Mouse (Mus musculus) testis, adult 2 months (tissue): Measurements from ENCODE around the gene Olfr110. TPM values are rescaled to one million over a fixed set of nuclear protein-coding genes. Genes with fewer than 3 reads are reported as not detected.
"Not testable (repeated sequence)": the region's sequence is repeated elsewhere in the genome, so short reads cannot be mapped to it uniquely, and the experiment has no call there.

Experiments
- H3K27ac ChIP-seq: fragments of 200-500 bp; 2 replicates; pipeline ENCODE4 v1.5.1; 2012; ENCODE audit warnings: low read depth, low read length; ENCODE audit not compliant: control insufficient read depth, insufficient read depth
- H3K27me3 ChIP-seq: fragments of 200-500 bp; 2 replicates; pipeline ENCODE4 v1.6.1; 2012; ENCODE audit warnings: mild to moderate bottlenecking, low read length, moderate library complexity; ENCODE audit not compliant: control insufficient read depth, insufficient read depth
- H3K36me3 ChIP-seq: fragments of 200-500 bp; 2 replicates; pipeline ENCODE4 v1.6.1; 2012; ENCODE audit warnings: mild to moderate bottlenecking, low read length; ENCODE audit not compliant: control insufficient read depth, insufficient read depth
- H3K4me1 ChIP-seq: fragments of 200-500 bp; 2 replicates; pipeline ENCODE4 v1.6.1; 2012; ENCODE audit warnings: low read length; ENCODE audit not compliant: control insufficient read depth, insufficient read depth
- H3K4me3 ChIP-seq: fragments of 200-500 bp; 2 replicates; pipeline ENCODE4 v1.5.1; 2012; ENCODE audit warnings: low read depth, mild to moderate bottlenecking, low read length, moderate library complexity, mixed read lengths; ENCODE audit not compliant: control insufficient read depth
- CTCF ChIP-seq: fragments of 200-500 bp; IDR thresholded peaks from 2 replicates; pipeline ENCODE4 v1.5.1; 2012; ENCODE audit warnings: low read depth, mild to moderate bottlenecking, inconsistent platforms, low read length, moderate library complexity; ENCODE audit not compliant: control insufficient read depth, insufficient read depth, insufficient replicate concordance
- POLR2A ChIP-seq: fragments of 200-500 bp; IDR thresholded peaks from 2 replicates; pipeline ENCODE4 v1.6.1; 2012; ENCODE audit warnings: low read depth, mild to moderate bottlenecking, inconsistent platforms, low read length, moderate library complexity; ENCODE audit not compliant: control insufficient read depth
- polyA plus RNA-seq: library from polyadenylated mRNA; depleted of rRNA; stranded (reverse); fragments of >200 nt; gene quantifications from 2 replicates; pipeline ENCODE4 v1.2.3, GENCODE M21; 2012; rRNA removed

Olfr110 gene
- not detected in 2 replicates for polyA plus RNA-seq

DNA sequence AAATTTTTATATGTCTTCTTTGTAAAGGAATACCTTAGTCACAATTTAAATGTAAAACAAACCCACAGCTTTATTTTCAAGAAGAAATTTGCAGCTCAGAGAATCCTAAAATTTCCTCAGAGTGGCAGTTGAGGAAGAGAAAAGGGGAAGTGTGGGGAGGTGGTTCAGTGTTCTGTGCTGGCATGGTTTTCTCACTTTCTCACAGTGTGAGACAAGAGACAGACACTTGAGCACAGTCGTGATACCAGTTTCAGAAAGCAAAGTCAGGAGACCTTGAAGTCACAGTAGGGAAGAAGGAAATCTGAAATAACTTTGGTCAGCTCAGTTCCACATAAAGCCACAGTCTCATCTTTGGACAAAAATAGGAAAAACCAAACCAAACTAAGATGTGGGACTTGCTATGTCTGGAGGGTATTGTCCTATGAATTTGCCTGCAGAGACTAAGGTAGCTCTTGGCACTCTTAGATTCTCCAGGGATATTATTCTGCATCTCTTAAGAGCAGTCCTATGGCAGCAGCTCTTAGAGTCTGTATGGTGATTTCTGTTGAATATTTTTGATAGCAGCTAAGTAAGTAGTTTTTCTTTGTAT, at the start of gene Olfr110:
Olfr110 (plus strand) TSS at position 539 of the 589 bp plus-strand sequence.
- Histone ChIP-seq H3K27me3 (no peaks in the 10 kb centered on the region), H3K27ac (no peak within 1 kb of the TSS), H3K36me3 (no peaks in the 10 kb centered on the region), H3K4me3 (no peak within 1 kb of the TSS), H3K4me1 (no peaks in the 10 kb centered on the region)
- TF ChIP-seq POLR2A (no peak), CTCF (no peak)

- TF ChIP-seq CTCF (no peak), POLR2A (no peak)
- Histone ChIP-seq H3K27ac (no peak within 1 kb of the TSS), H3K27me3 (no peaks in the 10 kb centered on the region), H3K36me3 (no peaks in the 10 kb centered on the region), H3K4me3 (no peak within 1 kb of the TSS), H3K4me1 (no peaks in the 10 kb centered on the region)
Observed at GRCm38 (mm10) chr17:37445180-37445579, 47.1 kb upstream of the Olfr110 start, which contains the start of gene Olfr108. Gene Olfr108 (plus strand): TSS chr17:37445480.

DNA sequence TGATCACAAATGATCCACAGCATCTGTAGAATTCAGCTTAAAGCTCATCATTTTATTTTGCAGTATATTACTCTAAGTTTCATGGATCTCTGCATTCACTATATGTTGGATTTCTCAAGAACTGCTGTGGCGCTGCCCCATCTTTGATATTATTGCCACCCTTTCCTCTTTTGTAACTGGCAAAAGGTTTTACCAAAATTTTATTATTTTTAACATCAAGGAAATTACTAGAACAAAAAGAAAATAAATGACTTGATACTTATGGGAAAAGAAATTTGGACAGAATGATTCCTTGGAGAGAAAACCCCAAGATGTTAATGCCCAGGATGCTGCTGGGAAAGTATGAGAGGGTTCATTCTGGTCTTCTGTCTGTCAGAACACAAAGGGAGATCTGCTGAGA, 33.7 kb upstream of the Olfr110 start, which contains the start of gene Olfr109:
Olfr109 (plus strand) TSS at position 301 of the 400 bp plus-strand sequence.
- TF ChIP-seq CTCF = no peak
- no peak for TF ChIP-seq POLR2A
- H3K27ac ChIP-seq = no peak within 1 kb of the TSS
- H3K4me1 ChIP-seq = no peaks in the 10 kb centered on the region
- H3K4me3 ChIP-seq = no peak within 1 kb of the TSS
- H3K27me3 ChIP-seq = no peaks in the 10 kb centered on the region
- H3K36me3 ChIP-seq = no peaks in the 10 kb centered on the region

DNA sequence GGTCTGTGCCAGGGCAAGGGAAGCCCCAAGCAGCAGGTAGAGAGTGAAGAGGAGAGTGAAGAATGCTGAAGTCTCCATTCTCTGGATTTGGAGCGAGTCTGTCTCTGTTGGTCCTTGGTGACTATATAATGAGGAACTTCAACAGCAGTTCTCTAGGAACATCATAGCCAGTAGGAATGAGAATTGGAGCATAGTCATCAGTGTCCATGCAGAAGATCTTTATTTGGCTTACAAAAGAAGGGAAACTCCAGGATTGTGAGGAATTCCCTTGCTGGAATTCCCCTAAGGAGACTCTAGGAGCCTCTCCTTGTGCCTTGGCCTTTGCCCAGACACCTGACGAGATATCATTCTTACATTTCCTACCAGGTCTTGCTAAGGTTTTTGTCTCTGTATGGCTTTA, 8.8 kb upstream of the Olfr110 start, which contains the start of gene H2-M2:
H2-M2 (minus strand) TSS at position 101 of the 400 bp plus-strand sequence.
- no peaks in the 10 kb centered on the region for H3K4me1 ChIP-seq
- H3K36me3 ChIP-seq = no peaks in the 10 kb centered on the region
- no peaks in the 10 kb centered on the region for H3K27me3 ChIP-seq
- TF ChIP-seq CTCF = no peak
- TF ChIP-seq POLR2A = no peak
- no peak within 1 kb of the TSS for H3K4me3 ChIP-seq
- no peak within 1 kb of the TSS for H3K27ac ChIP-seq

DNA sequence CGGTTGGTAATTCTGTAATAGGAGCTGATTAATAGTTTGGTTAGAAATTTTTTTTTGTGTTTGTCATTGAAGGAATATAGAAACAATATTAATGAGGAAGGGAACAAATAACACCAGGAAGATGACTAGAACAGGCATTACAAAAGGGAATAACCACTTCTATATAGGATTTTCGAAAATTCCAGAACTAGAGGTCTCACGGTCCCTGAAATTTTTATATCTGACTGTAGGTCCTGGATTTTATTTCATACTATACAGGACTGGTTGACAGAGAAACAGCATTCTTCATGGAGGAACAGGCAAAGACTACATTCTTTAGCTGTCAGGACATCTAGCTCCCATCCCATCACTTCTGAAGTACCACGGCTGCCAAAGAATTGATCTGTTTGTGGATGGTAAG, 15.5 kb downstream of the Olfr110 start, which contains the start of gene Olfr111:
Olfr111 (plus strand) TSS at position 301 of the 400 bp plus-strand sequence.
- no peak for TF ChIP-seq POLR2A
- no peaks in the 10 kb centered on the region for H3K27me3 ChIP-seq
- no peak within 1 kb of the TSS for H3K27ac ChIP-seq
- no peak within 1 kb of the TSS for H3K4me3 ChIP-seq
- H3K4me1 ChIP-seq = no peaks in the 10 kb centered on the region
- no peaks in the 10 kb centered on the region for H3K36me3 ChIP-seq

DNA sequence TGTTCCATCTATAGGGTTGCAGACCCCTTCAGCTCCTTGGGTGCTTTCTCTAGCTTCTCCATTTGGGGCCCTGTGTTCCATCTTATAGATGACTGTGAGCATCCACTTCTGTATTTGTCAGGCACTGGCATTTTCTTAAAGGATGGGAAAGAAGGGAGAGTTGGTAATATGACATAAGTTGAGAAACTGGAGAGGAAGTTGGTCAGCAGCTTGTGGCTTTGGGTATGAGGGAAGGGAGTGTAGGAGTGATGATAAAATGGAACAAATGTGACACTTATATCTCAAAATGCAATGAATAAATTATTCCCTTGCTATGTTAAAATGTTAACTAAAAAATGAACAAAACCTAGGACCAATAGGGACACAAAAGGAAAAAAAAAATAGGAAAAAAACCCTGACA, 32.3 kb downstream of the Olfr110 start:
- H3K27me3 ChIP-seq, H3K36me3 ChIP-seq, H3K27ac ChIP-seq, H3K4me1 ChIP-seq, H3K4me3 ChIP-seq: not testable (repeated sequence)

DNA sequence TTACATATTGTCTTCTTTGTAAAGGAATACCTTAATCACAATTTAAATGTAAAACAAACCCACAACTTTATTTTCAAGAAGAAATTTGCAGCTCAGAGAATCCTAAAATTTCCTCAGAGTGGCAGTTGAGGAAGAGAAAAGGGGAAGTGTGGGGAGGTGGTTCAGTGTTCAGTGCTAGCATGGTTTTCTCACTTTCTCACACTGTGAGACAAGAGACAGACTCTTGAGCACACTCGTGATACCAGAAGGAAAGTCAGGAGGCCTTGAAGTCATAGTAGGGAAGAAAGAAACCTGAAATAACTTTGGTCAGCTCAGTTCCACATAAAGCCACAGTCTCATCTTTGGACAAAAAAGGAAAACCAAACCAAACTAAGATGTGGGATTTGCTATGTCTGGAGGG, 33.2 kb downstream of the Olfr110 start:
- not testable (repeated sequence) for H3K27me3 ChIP-seq, H3K4me3 ChIP-seq, H3K36me3 ChIP-seq, H3K4me1 ChIP-seq, H3K27ac ChIP-seq

- Histone ChIP-seq H3K36me3 (no peaks in the 10 kb centered on the region), H3K27me3 (no peaks in the 10 kb centered on the region), H3K4me1 (no peaks in the 10 kb centered on the region), H3K27ac (no peak overlapping the region), H3K4me3 (no peak overlapping the region)
- TF ChIP-seq POLR2A = no peak
- no peak for TF ChIP-seq CTCF
Observed at GRCm38 (mm10) chr17:37535173-37535572, 42.9 kb downstream of the Olfr110 start.

- H3K4me1 ChIP-seq, H3K27ac ChIP-seq, H3K27me3 ChIP-seq, H3K4me3 ChIP-seq, H3K36me3 ChIP-seq: not testable (repeated sequence)
Observed at GRCm38 (mm10) chr17:37538416-37538815, 46.1 kb downstream of the Olfr110 start.
